Mouse (Mus musculus): ENCODE measurements around the gene Cuedc2. TPM values are rescaled to one million over a fixed set of nuclear protein-coding genes. Genes with fewer than 3 reads are reported as not detected.

Cuedc2 gene
- polyA plus RNA-seq (2017; shearing (Covaris generic)), result 53.1 TPM

GRCm38 (mm10) chr19:46338331-46338936 is at the start of gene Cuedc2:
Gene Cuedc2, minus strand, starts transcription at chr19:46338702.

GRCm38 (mm10) chr19:46350168-46350932 is 11.8 kb upstream of the Cuedc2 start, which contains the start of gene 2310034G01Rik:
Gene 2310034G01Rik, minus strand, starts transcription at chr19:46350302.

GRCm38 (mm10) chr19:46328081-46329030 is 10.1 kb downstream of the Cuedc2 start, which contains the start of gene Fbxl15:
Gene Fbxl15, plus strand, starts transcription at chr19:46328184.

GRCm38 (mm10) chr19:46326756-46327305 is 11.7 kb downstream of the Cuedc2 start, which contains the start of gene Psd:
Gene Psd, minus strand, starts transcription at chr19:46327156.

GRCm38 (mm10) chr19:46304216-46304841 is 34.2 kb downstream of the Cuedc2 start, which contains the start of gene Nfkb2:
Gene Nfkb2, plus strand, starts transcription at chr19:46304320.

Other genes with a start within 250 kb of the Cuedc2 start
- gene Elovl3, start 206.8 kb downstream of the Cuedc2 start, polyA plus RNA-seq (2017; shearing (Covaris generic)), result not detected
- gene Pitx3, start 190.4 kb downstream of the Cuedc2 start, polyA plus RNA-seq (2017; shearing (Covaris generic)), result not detected
- gene Gbf1, start 186.2 kb downstream of the Cuedc2 start, polyA plus RNA-seq (2017; shearing (Covaris generic)), result 83.0 TPM
- 78.0 TPM for gene Nfkb2, start 34.4 kb downstream of the Cuedc2 start, polyA plus RNA-seq (2017; shearing (Covaris generic))
- 8.2 TPM for gene Psd, start 11.5 kb downstream of the Cuedc2 start, polyA plus RNA-seq (2017; shearing (Covaris generic))
- gene Fbxl15, start 10.5 kb downstream of the Cuedc2 start, polyA plus RNA-seq (2017; shearing (Covaris generic)), result 5.4 TPM
- gene Mfsd13a, start 2.4 kb upstream of the Cuedc2 start, polyA plus RNA-seq (2017; shearing (Covaris generic)), result 10.4 TPM
- gene 2310034G01Rik, start 11.6 kb upstream of the Cuedc2 start, polyA plus RNA-seq (2017; shearing (Covaris generic)), result 0.79 TPM
- gene Actr1a, start 57.0 kb upstream of the Cuedc2 start, polyA plus RNA-seq (2017; shearing (Covaris generic)), result 112 TPM
- gene Sufu, start 58.2 kb upstream of the Cuedc2 start, polyA plus RNA-seq (2017; shearing (Covaris generic)), result 38.2 TPM
- 31.6 TPM for gene Trim8, start 163.0 kb upstream of the Cuedc2 start, polyA plus RNA-seq (2017; shearing (Covaris generic))
- 22.9 TPM for gene Arl3, start 234.5 kb upstream of the Cuedc2 start, polyA plus RNA-seq (2017; shearing (Covaris generic))
- 11.2 TPM for gene Sfxn2, start 234.7 kb upstream of the Cuedc2 start, polyA plus RNA-seq (2017; shearing (Covaris generic))

Measured in activated CD4-positive, CD25-positive, alpha-beta regulatory T cell, adult 9 weeks (primary cell).